Mouse (Mus musculus): ENCODE measurements at regions not wholly inside any gene's neighbourhood (a gene's known extent, or its start where the extent isn't known, plus 50 kb on each side); places are given as distances from the start of the nearest gene placed in this dataset.
A peak's percentile ranks its signal among the peaks of the same experiment; 100 is the strongest.

GRCm38 (mm10) chr2:105525111-105525610 lies 126.0 kb upstream of the Rcn1 start:
- no peak for DNase-seq (ENCODE audit: low read depth, low spot score)

DNA sequence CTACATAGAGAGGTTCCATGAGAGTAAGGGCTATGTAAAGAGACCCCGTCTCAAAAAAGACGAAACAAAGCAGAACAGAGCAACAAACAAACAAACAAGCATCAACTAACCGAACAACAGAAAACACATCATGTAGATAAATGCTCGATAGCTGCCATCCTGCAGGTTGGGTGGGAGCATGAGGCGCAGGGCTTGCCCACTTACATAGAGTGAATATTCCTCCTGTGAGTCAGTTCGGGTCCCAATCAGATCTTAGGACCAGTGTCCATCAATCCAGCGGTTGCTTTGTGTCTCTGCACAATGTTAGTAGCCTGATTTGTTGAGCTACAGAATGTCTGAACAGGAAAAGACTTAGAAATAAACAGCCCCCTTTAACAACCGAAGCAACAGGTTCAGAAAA lies 129.4 kb upstream of the Rcn1 start:
- no peak for DNase-seq (ENCODE audit: low read depth, low spot score)

DNA sequence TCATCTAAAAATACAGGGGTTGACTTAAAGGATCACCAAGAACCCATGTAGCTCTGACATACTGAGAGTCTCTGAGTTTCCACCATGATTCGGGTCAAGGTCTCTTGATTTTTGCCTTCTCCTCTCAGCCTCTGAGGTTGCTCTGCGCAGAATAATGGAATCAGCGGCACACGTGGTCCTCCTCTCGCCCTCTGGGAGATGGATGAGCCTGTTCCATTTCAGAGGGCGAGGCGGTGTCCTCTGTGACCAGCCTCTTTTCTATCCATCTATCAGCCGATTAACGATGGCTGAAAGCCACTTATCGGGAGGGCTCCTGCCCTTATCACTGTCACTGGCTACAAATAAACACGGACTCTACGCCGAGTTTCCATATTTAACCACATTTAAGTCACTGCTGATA lies 124.6 kb upstream of the Pax6 start:
- DNase-seq (ENCODE audit: low read depth, low spot score) = no peak

- DNase-seq (ENCODE audit: low read depth, low spot score) = no peak
Observed at GRCm38 (mm10) chr2:105552092-105552491, 116.6 kb upstream of the Pax6 start.

GRCm38 (mm10) chr2:105586782-105587181 lies 81.9 kb upstream of the Pax6 start:
- DNase-seq (ENCODE audit: low read depth, low spot score) = peak; percentile 5

- no peak for DNase-seq (ENCODE audit: low read depth, low spot score)
Observed at GRCm38 (mm10) chr2:105594131-105594530, 74.6 kb upstream of the Pax6 start.

DNA sequence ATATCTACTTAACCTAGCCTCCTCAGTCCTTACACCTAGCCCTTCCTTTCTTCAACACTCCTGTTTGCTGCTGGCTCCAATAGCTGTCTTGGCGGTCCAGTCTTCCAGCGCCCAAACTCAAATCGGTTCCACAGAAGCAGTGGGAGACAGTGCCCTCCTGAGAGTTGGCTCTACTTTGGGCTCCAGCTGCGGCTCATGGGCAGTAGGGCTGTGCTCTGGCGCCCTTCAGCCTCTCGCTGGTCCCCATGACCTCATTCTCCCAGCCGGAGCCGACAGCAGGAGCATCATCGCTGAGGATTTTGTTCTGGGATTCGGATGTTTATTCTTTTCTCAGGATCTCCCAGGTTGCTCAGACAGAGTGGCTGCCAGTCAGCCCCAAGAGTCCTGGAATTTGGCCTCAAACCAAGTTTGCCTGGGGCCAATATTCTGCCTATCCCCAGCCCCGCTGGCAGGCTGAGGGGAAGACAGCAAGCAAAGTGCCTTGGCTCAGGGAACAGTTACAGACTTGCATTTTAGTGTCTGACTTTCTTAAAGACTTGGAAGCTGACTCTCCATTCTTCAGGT lies 64.1 kb upstream of the Pax6 start:
- no peak for DNase-seq (ENCODE audit: low read depth, low spot score)

DNA sequence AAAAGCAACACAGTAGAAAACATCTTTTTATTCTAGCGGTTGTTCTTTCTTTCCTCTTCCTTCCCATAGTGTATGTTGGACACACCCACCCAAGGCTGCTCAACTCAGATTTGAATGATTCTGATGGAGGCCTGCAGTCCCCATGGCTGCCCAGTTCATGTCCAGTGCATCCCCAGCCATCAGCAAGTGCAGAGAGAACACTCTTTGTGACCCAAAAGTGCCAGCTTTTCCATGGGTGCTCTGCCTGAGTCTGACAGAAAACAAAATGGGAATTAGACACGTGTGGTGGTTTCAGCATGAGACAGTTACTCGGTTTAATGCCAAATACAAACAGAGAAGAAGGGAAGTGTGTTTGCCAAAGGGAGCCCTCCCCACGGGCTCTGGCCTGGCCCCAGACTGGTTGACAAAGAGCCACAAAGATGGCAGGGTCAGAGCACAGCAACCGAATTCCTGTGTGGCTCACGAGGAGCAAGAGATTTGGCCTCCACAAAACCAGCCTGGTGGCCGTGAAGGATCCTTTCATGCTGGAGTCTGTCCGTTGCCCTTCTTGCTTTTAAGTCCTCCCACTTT lies 60.6 kb upstream of the Pax6 start:
- no peak for DNase-seq (ENCODE audit: low read depth, low spot score)

- peak; percentile 21 for DNase-seq (ENCODE audit: low read depth, low spot score)
Observed at GRCm38 (mm10) chr2:105608756-105609155, 59.9 kb upstream of the Pax6 start.

GRCm38 (mm10) chr2:105611014-105611413 lies 57.7 kb upstream of the Pax6 start:
- peak; percentile 70 for DNase-seq (ENCODE audit: low read depth, low spot score)

DNA sequence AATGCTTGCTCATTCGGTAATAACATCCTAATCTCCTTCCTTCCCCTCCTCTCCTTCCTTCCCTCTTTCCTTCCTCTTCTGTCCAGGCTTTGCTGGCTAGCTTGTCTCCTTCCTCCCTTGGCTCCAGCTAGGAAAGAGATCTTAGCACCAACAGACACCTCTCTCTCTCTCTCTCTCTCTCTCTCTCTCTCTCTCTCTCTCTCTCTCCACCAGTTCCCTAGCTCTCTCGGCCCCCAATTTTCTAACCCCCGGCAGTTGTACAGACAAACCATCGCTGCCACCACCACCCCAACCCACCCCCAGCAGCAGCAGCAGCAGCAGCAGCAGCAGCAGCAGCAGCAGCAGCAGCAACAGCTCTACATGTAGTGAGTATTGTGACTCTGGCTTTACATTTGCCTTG lies 57.0 kb upstream of the Pax6 start:
- DNase-seq (ENCODE audit: low read depth, low spot score) = no peak

- peak; percentile 36 for DNase-seq (ENCODE audit: low read depth, low spot score)
Observed at GRCm38 (mm10) chr2:105612051-105612664, 56.5 kb upstream of the Pax6 start.

GRCm38 (mm10) chr2:105612706-105613105 lies 56.0 kb upstream of the Pax6 start:
- DNase-seq (ENCODE audit: low read depth, low spot score) = no peak

GRCm38 (mm10) chr2:105613243-105613642 lies 55.5 kb upstream of the Pax6 start:
- no peak for DNase-seq (ENCODE audit: low read depth, low spot score)

- DNase-seq (ENCODE audit: low read depth, low spot score) = peak; percentile 96
Observed at GRCm38 (mm10) chr2:105615891-105616733, 52.6 kb upstream of the Pax6 start.
